Mouse (Mus musculus): ENCODE data around the gene Tut1.

- TF ChIP-seq CTCF (IDR thresholded peaks at IDR 0.05; ENCODE audit: borderline replicate concordance, insufficient read depth, low read depth, low read length) (no peak), POLR2A (IDR thresholded peaks at IDR 0.05; ENCODE audit: borderline replicate concordance, insufficient read depth, low read length) (no peak)
These were observed 29.6 kb downstream of the Tut1 start for GRCm38 (mm10) chr19:8983150-8983650.
